Mouse (Mus musculus) CH12.LX (cell line): ENCODE results near the gene Actn4. TPM values are rescaled to one million over a fixed set of nuclear protein-coding genes. Genes with fewer than 3 reads are reported as not detected.

Experiments
- DNase-seq: peaks from one replicate; pipeline ENCODE4 v3.0.0-alpha.2; 2013; ENCODE audit errors: extremely low read depth
- H3K27ac ChIP-seq: 2 replicates; pipeline ENCODE4 v1.5.1; 2012; ENCODE audit warnings: low read depth, mild to moderate bottlenecking, control low read depth, moderate library complexity; ENCODE audit not compliant: insufficient read depth
- H3K27me3 ChIP-seq: replicated peaks from 2 replicates; pipeline ENCODE3; 2012; ENCODE audit warnings: inconsistent platforms
- H3K36me3 ChIP-seq, 2 experiments: replicated peaks in 1 of 2; 2 replicates each; pipeline versions ENCODE3 to v1.6.1; 2012; ENCODE audit warnings: inconsistent platforms in 1 of 2, low read length in 1 of 2, mild to moderate bottlenecking in 1 of 2, mixed read lengths in 1 of 2, moderate library complexity in 1 of 2; ENCODE audit not compliant: control insufficient read depth in 1 of 2, insufficient read depth in 1 of 2
- H3K4me1 ChIP-seq, 2 experiments: 2 replicates each; pipeline ENCODE4 v1.6.1; 2012; ENCODE audit warnings: inconsistent platforms in 1 of 2, moderate library complexity in 1 of 2; ENCODE audit not compliant: insufficient read depth in 2 of 2, control insufficient read depth in 1 of 2
- H3K4me2 ChIP-seq: 2 replicates; pipeline ENCODE4 v1.6.1; 2012; ENCODE audit warnings: low read depth, mild to moderate bottlenecking, control low read depth; ENCODE audit not compliant: poor library complexity, insufficient read depth, severe bottlenecking
- H3K4me3 ChIP-seq, 3 experiments: fragments of 150-350 bp in 1 of 3; sonication (generic) in 1 of 3; replicated peaks in 1 of 3; 2 replicates each; pipeline versions ENCODE3 to v1.5.1; 2011 to 2012; ENCODE audit warnings: low read depth in 2 of 3, low read length in 2 of 3, mild to moderate bottlenecking in 2 of 3, moderate library complexity in 2 of 3, control low read depth in 1 of 3, improper control_type of control experiment in 1 of 3, inconsistent platforms in 1 of 3, mixed read lengths in 1 of 3; ENCODE audit not compliant: poor library complexity in 1 of 3
- H3K79me2 ChIP-seq: replicated peaks from 2 replicates; pipeline ENCODE4 v1.6.1; 2012; ENCODE audit warnings: mild to moderate bottlenecking, moderate library complexity; ENCODE audit not compliant: control insufficient read depth, poor library complexity, insufficient read depth, severe bottlenecking; ENCODE audit errors: extremely low read depth
- H3K9ac ChIP-seq: 2 replicates; pipeline ENCODE4 v1.6.1; 2012; ENCODE audit warnings: low read depth, mild to moderate bottlenecking, control low read depth, moderate library complexity; ENCODE audit not compliant: insufficient read depth
- H3K9me3 ChIP-seq: replicated peaks from 2 replicates; pipeline ENCODE3; 2012; ENCODE audit warnings: low read length, inconsistent platforms, mixed read lengths
- EP300 ChIP-seq: IDR thresholded peaks from 2 replicates; pipeline ENCODE4 v1.6.1; 2011; ENCODE audit warnings: low read length, improper control_type of control experiment
- ETS1 ChIP-seq: conservative IDR thresholded peaks from 2 replicates; pipeline ENCODE4 v1.6.1; 2012; ENCODE audit warnings: low read depth, mild to moderate bottlenecking, inconsistent platforms, low read length, improper control_type of control experiment, moderate library complexity
- IRF4 ChIP-seq: IDR thresholded peaks from 2 replicates; pipeline ENCODE4 v1.6.1; 2014; ENCODE audit warnings: low read depth, mild to moderate bottlenecking, inconsistent platforms, low read length, improper control_type of control experiment
- JUN ChIP-seq: IDR thresholded peaks from 2 replicates; pipeline ENCODE4 v1.6.1; 2011; ENCODE audit warnings: low read depth, mild to moderate bottlenecking, low read length, improper control_type of control experiment, moderate library complexity; ENCODE audit not compliant: insufficient read depth
- MAFK ChIP-seq: IDR thresholded peaks from 2 replicates; pipeline ENCODE4 v1.6.1; 2011; ENCODE audit warnings: low read length, improper control_type of control experiment; ENCODE audit not compliant: insufficient replicate concordance
- MAX ChIP-seq: IDR thresholded peaks from 2 replicates; pipeline ENCODE4 v1.6.1; 2011; ENCODE audit warnings: low read length, improper control_type of control experiment
- MAZ ChIP-seq: IDR thresholded peaks from 2 replicates; pipeline ENCODE4 v1.6.1; 2012; ENCODE audit warnings: low read depth, mild to moderate bottlenecking, inconsistent platforms, low read length, improper control_type of control experiment, moderate library complexity
- MEF2A ChIP-seq: IDR thresholded peaks from 2 replicates; pipeline ENCODE4 v1.6.1; 2014; ENCODE audit warnings: low read depth, mild to moderate bottlenecking, inconsistent platforms, low read length, improper control_type of control experiment, borderline replicate concordance
- NELFE ChIP-seq: IDR thresholded peaks from 2 replicates; pipeline ENCODE4 v1.6.1; 2011; ENCODE audit warnings: low read depth, low read length, improper control_type of control experiment
- NRF1 ChIP-seq: IDR thresholded peaks from 2 replicates; pipeline ENCODE4 v1.6.1; 2014; ENCODE audit warnings: low read depth, mild to moderate bottlenecking, inconsistent platforms, low read length, improper control_type of control experiment, moderate library complexity
- PAX5 ChIP-seq: IDR thresholded peaks from 2 replicates; pipeline ENCODE4 v1.6.1; 2012; ENCODE audit warnings: low read length, inconsistent platforms, mixed read lengths
- POLR2A ChIP-seq: IDR thresholded peaks from 2 replicates; pipeline ENCODE4 v1.6.1; 2011; ENCODE audit warnings: low read depth, mild to moderate bottlenecking, improper control_type of control experiment, low read length
- RCOR1 ChIP-seq: conservative IDR thresholded peaks from 2 replicates; pipeline ENCODE4 v1.6.1; 2012; ENCODE audit warnings: low read depth, mild to moderate bottlenecking, inconsistent platforms, low read length, improper control_type of control experiment
- SIN3A ChIP-seq: IDR thresholded peaks from 2 replicates; pipeline ENCODE4 v1.6.1; 2012; ENCODE audit warnings: low read length, improper control_type of control experiment, inconsistent platforms
- SMC3 ChIP-seq: IDR thresholded peaks from 2 replicates; pipeline ENCODE4 v1.6.1; 2011; ENCODE audit warnings: low read depth, low read length, improper control_type of control experiment
- TCF12 ChIP-seq: IDR thresholded peaks from 2 replicates; pipeline ENCODE4 v1.6.1; 2014; ENCODE audit warnings: low read depth, mild to moderate bottlenecking, inconsistent platforms, low read length, improper control_type of control experiment
- UBTF ChIP-seq: IDR thresholded peaks from 2 replicates; pipeline ENCODE4 v1.6.1; 2012; ENCODE audit warnings: low read depth, mild to moderate bottlenecking, inconsistent platforms, low read length, improper control_type of control experiment, moderate library complexity
- ZC3H11A ChIP-seq: IDR thresholded peaks from 2 replicates; pipeline ENCODE4 v1.6.1; 2012; ENCODE audit warnings: low read depth, mild to moderate bottlenecking, inconsistent platforms, low read length, improper control_type of control experiment
- ZMIZ1 ChIP-seq: IDR thresholded peaks from 2 replicates; pipeline ENCODE4 v1.6.1; 2012; ENCODE audit warnings: low read depth, mild to moderate bottlenecking, inconsistent platforms, low read length, improper control_type of control experiment
- dilution Hi-C: fragments of 300-500 bp; cut with MboI; formaldehyde crosslinking; loops from 2 replicates; pipeline ENCODE4 v1.14.3; 2020; ENCODE audit warnings: low sequenced_read_pairs; ENCODE audit not compliant: extremely low pct_unique_long_range_greater_than_20kb, extremely low pct_ligation_motif_present
- in situ Hi-C: fragments of 300-500 bp; cut with MboI; formaldehyde crosslinking; loops from 3 replicates; pipeline ENCODE4 v1.14.3; 2019; ENCODE audit warnings: low sequenced_read_pairs, low pct_ligation_motif_present, low pct_unique_long_range_greater_than_20kb, mixed read lengths
- polyA plus RNA-seq: library from polyadenylated mRNA; unstranded; fragments of >175 nt; gene quantifications from 2 replicates; pipeline ENCODE4 v1.2.1, GENCODE M21; 2012; ENCODE audit warnings: low read depth; ENCODE audit not compliant: insufficient read length
- total RNA-seq, 2 experiments: library from RNA; depleted of rRNA; stranded (reverse); fragments of 300-350 nt in 1 of 2; fragments of >200 nt in 1 of 2; gene quantifications; 2 replicates each; pipeline ENCODE4 v1.2.3; 2012 to 2014

Gene Actn4
- total and polyA plus RNA-seq, 3 experiments, result 56.9 to 145 (median 63.4) TPM

- TF ChIP-seq JUN (0 out of 2 replicates have a peak, but pooled peaks have one; percentile 2), ETS1 (peak; percentile 51), RCOR1 (no peak), POLR2A (peak; percentile 91), PAX5 (no peak), MAZ (no peak), UBTF (0 out of 2 replicates have a peak, but pooled peaks have one; percentile 50), MAFK (no peak), ZMIZ1 (peak; percentile 35; the same call in 1 of the 2 replicates), EP300 (peak; percentile 26), ZC3H11A (no peak), MEF2A (peak; percentile 51; the same call in 1 of the 2 replicates), MAX (peak; percentile 73), SMC3 (no peak)
Measured at GRCm38 (mm10) chr7:28865481-28866300, 96.4 kb downstream of the Actn4 start (continued).

GRCm38 (mm10) chr7:28864288-28864750, 97.8 kb downstream of the Actn4 start:
- Histone ChIP-seq H3K9me3 (peaks cover 5% of the 10 kb centered on the region), H3K79me2 (no peaks in the 10 kb centered on the region), H3K4me3 (no peak overlapping the region), H3K9ac (no peak overlapping the region), H3K4me2 (no peak overlapping the region), H3K36me3 (no peaks in the 10 kb centered on the region), H3K27me3 (no peaks in the 10 kb centered on the region), H3K27ac (no peak overlapping the region), H3K4me1 (peaks cover 9 to 23% of the 10 kb centered on the region in 2 experiments)
- dilution Hi-C loops, result no loop called here
- no peak for TF ChIP-seq IRF4
- TF ChIP-seq TCF12, result no peak
- TF ChIP-seq RCOR1, result no peak
- TF ChIP-seq MEF2A, result no peak
- no peak for TF ChIP-seq NRF1
- TF ChIP-seq SIN3A, result no peak
- no peak for TF ChIP-seq MAZ
- TF ChIP-seq NELFE, result no peak
- no peak for TF ChIP-seq SMC3
- in situ Hi-C loops, result no loop called here
- DNase-seq, result no peak
